Mouse (Mus musculus): Measurements from ENCODE around the gene Flnb. TPM values are rescaled to one million over a fixed set of nuclear protein-coding genes. Genes with fewer than 3 reads are reported as not detected.
A peak's percentile ranks its signal among the peaks of the same experiment; 100 is the strongest.

Flnb gene
- polyA plus RNA-seq, 1 experiment from 2014 or later = 8.7 TPM

- Histone ChIP-seq H3K36me3 (ENCODE audit: poor library complexity, severe bottlenecking) (peaks cover 76% of the 10 kb centered on the region), H3K27me3 (no peaks in the 10 kb centered on the region), H3K4me1 (peaks cover 5% of the 10 kb centered on the region; the same call in 1 of the 2 replicates), H3K9ac (no peak overlapping the region), H3K4me2 (no peak overlapping the region), H3K9me3 (replicated peaks) (no peaks in the 10 kb centered on the region), H3K27ac (peak overlapping the region; percentile 23; the same call in 1 of the 2 replicates), H3K4me3 (no peak overlapping the region)
- 64% methylated on average over 7 of the region's 7 CpGs for WGBS
- peak; percentile 52; the same call in 1 of the 2 replicates for ATAC-seq
These were observed 125.5 kb downstream of the Flnb start for GRCm38 (mm10) chr14:7943101-7943800.

DNA sequence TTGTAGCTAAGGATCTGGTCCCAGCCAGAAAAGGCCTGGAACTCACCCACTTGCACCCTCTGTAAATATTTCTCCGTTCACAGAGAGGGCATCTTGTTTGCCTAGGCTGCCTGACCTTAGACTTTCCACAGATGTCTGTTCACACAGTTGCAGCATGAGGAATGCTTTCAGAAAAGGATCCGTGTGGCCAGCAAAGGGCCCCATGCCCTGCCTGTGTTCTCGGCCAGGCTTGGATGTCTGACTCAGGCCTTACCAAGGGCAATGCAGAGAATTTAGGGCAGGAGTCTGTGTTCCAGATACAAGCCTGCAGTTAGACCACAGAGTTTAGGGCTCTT, 126.0 kb downstream of the Flnb start:
- Histone ChIP-seq H3K36me3 (ENCODE audit: poor library complexity, severe bottlenecking) (peaks cover 78% of the 10 kb centered on the region), H3K9ac (no peak overlapping the region), H3K4me3 (no peak overlapping the region), H3K27me3 (no peaks in the 10 kb centered on the region), H3K4me2 (no peak overlapping the region), H3K9me3 (replicated peaks) (no peaks in the 10 kb centered on the region), H3K4me1 (peaks cover 5% of the 10 kb centered on the region; the same call in 1 of the 2 replicates), H3K27ac (no peak overlapping the region)
- 88% methylated on average over 3 of the region's 3 CpGs for WGBS
- ATAC-seq = 0 out of 2 replicates have a peak, but pooled peaks have one; percentile 1

DNA sequence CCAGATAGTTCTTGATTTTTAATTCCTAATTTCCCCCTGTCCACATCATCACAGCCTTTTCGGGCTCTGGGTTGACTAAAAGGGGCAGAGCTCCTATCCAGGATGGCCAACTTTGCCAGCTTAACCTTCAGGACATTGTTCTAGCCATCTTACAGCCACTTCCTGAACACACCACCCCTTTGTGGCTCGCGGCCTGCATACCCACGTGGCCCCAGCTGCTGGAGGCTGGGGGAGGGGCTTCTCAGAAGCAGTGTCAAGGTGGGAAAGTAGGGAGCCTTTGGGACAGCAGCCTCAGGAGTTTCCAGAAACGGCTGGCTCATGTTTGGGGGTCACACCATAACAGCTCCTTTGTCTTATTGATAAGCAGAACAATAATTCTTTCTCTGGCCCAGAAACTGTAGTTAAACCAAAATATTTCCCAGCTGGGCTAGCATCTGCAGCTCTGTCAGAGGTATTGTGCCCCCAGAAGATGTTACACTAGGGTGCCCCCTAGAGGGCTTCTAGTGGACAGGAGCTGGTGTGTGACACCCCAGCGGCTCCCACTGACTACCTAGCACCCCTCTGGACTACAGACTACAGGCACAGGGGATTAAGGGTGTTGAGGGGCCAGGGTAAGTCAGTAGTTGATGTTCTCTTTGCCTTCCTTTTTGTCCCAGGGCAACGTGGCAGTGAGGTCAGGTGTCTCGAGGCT, 126.7 kb downstream of the Flnb start:
- ATAC-seq = 0 out of 2 replicates have a peak, but pooled peaks have one; percentile 28
- Histone ChIP-seq H3K4me2 (no peak overlapping the region), H3K36me3 (ENCODE audit: poor library complexity, severe bottlenecking) (peaks cover 77% of the 10 kb centered on the region), H3K4me3 (no peak overlapping the region), H3K27ac (no peak overlapping the region), H3K9ac (no peak overlapping the region), H3K4me1 (peaks cover 5% of the 10 kb centered on the region; the same call in 1 of the 2 replicates), H3K27me3 (no peaks in the 10 kb centered on the region), H3K9me3 (replicated peaks) (no peaks in the 10 kb centered on the region)
- WGBS = 58% methylated on average over 8 of the region's 8 CpGs

DNA sequence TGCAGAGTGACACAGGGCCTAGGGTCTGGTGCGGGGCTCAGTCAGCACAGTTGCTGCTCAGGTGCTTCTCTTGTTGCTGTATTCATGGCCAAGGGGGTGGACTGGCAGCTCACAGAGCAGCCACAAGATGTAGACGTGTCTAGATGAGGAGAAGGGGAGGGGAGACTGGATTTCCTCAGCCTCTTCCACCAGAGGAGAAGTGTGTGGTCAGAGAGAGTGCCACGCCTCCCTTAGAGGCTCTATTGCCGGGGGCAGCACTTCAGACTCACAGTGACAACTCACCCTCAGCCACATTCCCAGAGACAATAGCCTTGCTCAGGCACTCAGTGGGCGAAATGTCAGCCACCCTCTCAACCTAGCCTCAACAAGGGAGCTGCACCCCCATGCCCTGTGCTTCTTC, 127.5 kb downstream of the Flnb start:
- Histone ChIP-seq H3K27me3 (no peaks in the 10 kb centered on the region), H3K9ac (no peak overlapping the region), H3K4me3 (no peak overlapping the region), H3K9me3 (replicated peaks) (no peaks in the 10 kb centered on the region), H3K27ac (no peak overlapping the region), H3K4me1 (peaks cover 5% of the 10 kb centered on the region; the same call in 1 of the 2 replicates), H3K36me3 (ENCODE audit: poor library complexity, severe bottlenecking) (peaks cover 77% of the 10 kb centered on the region), H3K4me2 (no peak overlapping the region)
- no peak for ATAC-seq
- 86% methylated on average over 5 of the region's 5 CpGs for WGBS

DNA sequence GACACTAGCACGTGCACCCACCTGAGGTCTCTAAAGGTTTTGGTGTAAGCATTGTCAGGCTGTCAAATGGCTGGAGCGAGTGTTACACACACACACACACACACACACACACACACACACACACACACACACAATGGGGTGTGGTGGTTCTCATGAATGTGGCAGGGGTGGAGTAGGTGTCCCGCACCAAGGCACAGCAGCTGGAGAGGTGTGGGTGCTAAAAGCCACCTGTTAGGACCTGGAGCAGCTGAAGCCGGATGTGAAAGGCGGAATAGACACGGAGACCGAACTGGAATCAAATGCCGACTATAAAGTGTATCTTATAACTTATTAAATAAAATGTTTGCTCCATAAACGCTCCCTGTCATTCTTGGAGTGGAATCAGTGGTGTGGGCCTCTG, 133.5 kb downstream of the Flnb start:
- no peak overlapping the region for H3K4me2 ChIP-seq
- no peak for ATAC-seq
- H3K4me1 ChIP-seq = peaks cover 15% of the 10 kb centered on the region; the same call in 1 of the 2 replicates
- 94% methylated on average over 9 of the region's 9 CpGs for whole genome bisulfite sequencing
- H3K4me3 ChIP-seq = no peak overlapping the region
- peaks cover 43% of the 10 kb centered on the region for H3K36me3 ChIP-seq (ENCODE audit: poor library complexity, severe bottlenecking)
- H3K9me3 ChIP-seq (replicated peaks) = no peaks in the 10 kb centered on the region
- H3K27ac ChIP-seq = no peak overlapping the region
- no peak overlapping the region for H3K9ac ChIP-seq
- H3K27me3 ChIP-seq = no peaks in the 10 kb centered on the region

- Histone ChIP-seq H3K27me3 (no peaks in the 10 kb centered on the region), H3K4me1 (peaks cover 20% of the 10 kb centered on the region; the same call in 1 of the 2 replicates), H3K36me3 (ENCODE audit: poor library complexity, severe bottlenecking) (peaks cover 41% of the 10 kb centered on the region), H3K27ac (no peak overlapping the region), H3K9ac (no peak overlapping the region), H3K9me3 (replicated peaks) (no peaks in the 10 kb centered on the region), H3K4me3 (no peak overlapping the region), H3K4me2 (no peak overlapping the region)
- 29% methylated on average over 12 of the region's 12 CpGs for WGBS
- 0 out of 2 replicates have a peak, but pooled peaks have one; percentile 9 for ATAC-seq
These were observed 135.0 kb downstream of the Flnb start for GRCm38 (mm10) chr14:7952610-7953254.

- H3K4me1 ChIP-seq = peaks cover 20% of the 10 kb centered on the region; the same call in 1 of the 2 replicates
- no peak overlapping the region for H3K4me3 ChIP-seq
- H3K27me3 ChIP-seq = no peaks in the 10 kb centered on the region
- no peak overlapping the region for H3K27ac ChIP-seq
- no peak for ATAC-seq
- no peak overlapping the region for H3K9ac ChIP-seq
- 32% methylated on average over 6 of the region's 6 CpGs for WGBS
- H3K36me3 ChIP-seq (ENCODE audit: poor library complexity, severe bottlenecking) = peaks cover 29% of the 10 kb centered on the region
- H3K4me2 ChIP-seq = no peak overlapping the region
- no peaks in the 10 kb centered on the region for H3K9me3 ChIP-seq (replicated peaks)
These were observed 136.3 kb downstream of the Flnb start for GRCm38 (mm10) chr14:7954071-7954471.

GRCm38 (mm10) chr14:7956427-7956826, 138.7 kb downstream of the Flnb start:
- Histone ChIP-seq H3K4me3 (no peak overlapping the region), H3K9ac (no peak overlapping the region), H3K36me3 (ENCODE audit: poor library complexity, severe bottlenecking) (peaks cover 7% of the 10 kb centered on the region), H3K27me3 (no peaks in the 10 kb centered on the region), H3K4me2 (no peak overlapping the region), H3K27ac (no peak overlapping the region), H3K4me1 (peaks cover 22% of the 10 kb centered on the region; the same call in 1 of the 2 replicates), H3K9me3 (replicated peaks) (no peaks in the 10 kb centered on the region)
- ATAC-seq = no peak
- WGBS = 86% methylated on average over 10 of the region's 10 CpGs

DNA sequence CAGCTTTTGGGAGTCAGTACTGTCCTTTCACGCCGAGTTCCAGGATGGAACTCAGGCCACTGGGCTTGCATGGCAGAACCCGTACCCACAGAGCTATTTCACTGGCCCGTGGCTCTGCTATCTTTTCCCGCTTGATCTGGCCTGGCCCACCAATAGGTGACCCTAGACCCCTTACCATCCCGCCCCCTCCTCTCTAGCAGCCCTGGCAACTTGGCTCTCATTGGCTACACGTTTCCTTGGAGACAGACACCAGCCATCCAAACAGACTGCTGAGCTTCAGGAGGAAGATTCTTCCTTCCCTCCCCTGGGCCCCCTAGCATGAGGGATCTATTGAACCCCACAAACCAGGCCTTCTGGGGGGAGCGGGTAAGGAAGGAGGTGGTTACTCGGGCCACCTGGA, 139.3 kb downstream of the Flnb start, which contains the start of gene Gm45521:
Gm45521 (plus strand) TSS at position 240 of the 400 bp plus-strand sequence.
- Histone ChIP-seq H3K27ac (no peak within 1 kb of the TSS), H3K4me1 (peaks cover 24% of the 10 kb centered on the region; the same call in 1 of the 2 replicates), H3K4me2 (no peak within 1 kb of the TSS), H3K9me3 (replicated peaks) (no peaks in the 10 kb centered on the region), H3K9ac (no peak within 1 kb of the TSS), H3K27me3 (no peaks in the 10 kb centered on the region), H3K4me3 (no peak within 1 kb of the TSS), H3K36me3 (ENCODE audit: poor library complexity, severe bottlenecking) (peaks cover under 1% of the 10 kb centered on the region; the same call in 1 of the 2 replicates)
- 49% methylated on average over 9 of the region's 9 CpGs for WGBS
- ATAC-seq = peak; percentile 31; the same call in 1 of the 2 replicates

GRCm38 (mm10) chr14:7960616-7961015, 142.9 kb downstream of the Flnb start:
- WGBS = 51% methylated on average over 11 of the region's 11 CpGs

GRCm38 (mm10) chr14:7961714-7962113, 144.0 kb downstream of the Flnb start:
- H3K36me3 ChIP-seq (ENCODE audit: poor library complexity, severe bottlenecking) = no peaks in the 10 kb centered on the region
- H3K27me3 ChIP-seq = 0 out of 2 replicates have a peak, but pooled peaks cover 3% of the 10 kb centered on the region
- no peak overlapping the region for H3K4me2 ChIP-seq
- ATAC-seq = no peak
- H3K9ac ChIP-seq = no peak overlapping the region
- no peak overlapping the region for H3K4me3 ChIP-seq
- H3K27ac ChIP-seq = no peak overlapping the region
- H3K9me3 ChIP-seq (replicated peaks) = no peaks in the 10 kb centered on the region
- H3K4me1 ChIP-seq = 0 out of 2 replicates have a peak, but pooled peaks cover 9% of the 10 kb centered on the region
- WGBS = 44% methylated on average over 5 of the region's 5 CpGs

More at GRCm38 (mm10) chr14:7960616-7961015, 142.9 kb downstream of the Flnb start:
- ATAC-seq = peak; percentile 57
- no peak overlapping the region for H3K4me3 ChIP-seq
- H3K27me3 ChIP-seq = 0 out of 2 replicates have a peak, but pooled peaks cover 3% of the 10 kb centered on the region
- H3K36me3 ChIP-seq (ENCODE audit: poor library complexity, severe bottlenecking) = no peaks in the 10 kb centered on the region
- H3K4me2 ChIP-seq = no peak overlapping the region
- H3K9ac ChIP-seq = no peak overlapping the region
- H3K4me1 ChIP-seq = 0 out of 2 replicates have a peak, but pooled peaks cover 9% of the 10 kb centered on the region
- no peak overlapping the region for H3K27ac ChIP-seq
- H3K9me3 ChIP-seq (replicated peaks) = no peaks in the 10 kb centered on the region

All from forebrain, embryonic 13.5 days (tissue).